In the genomic region with DNA sequence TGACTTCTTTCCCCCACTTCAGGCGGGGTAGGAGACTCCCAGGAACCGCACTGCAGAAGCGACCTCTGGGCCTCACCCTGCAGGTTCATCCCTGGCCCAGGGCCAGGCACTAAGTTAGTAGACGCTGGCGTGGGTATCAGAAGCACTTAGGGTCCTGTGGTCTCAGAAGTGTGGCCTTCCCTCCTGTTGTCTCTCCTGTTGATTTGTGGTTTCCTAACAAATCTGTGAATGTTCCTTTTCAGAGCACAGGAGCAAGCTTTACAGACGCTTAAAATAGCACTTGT, we compare ENCODE assay signal across 16 mouse cellular contexts. TPM values are rescaled to one million over a fixed set of nuclear protein-coding genes. Genes with fewer than 3 reads are reported as not detected.
DNase-seq lines count a peak whose midpoint lies in the region; ATAC-seq and TF ChIP-seq lines count a peak whose summit lies in the region.
"Had no signal": no experiment of that assay in that cellular context is flagged by ENCODE, and none has a peak within 500 bp of the region (broad histone marks: within the 10 kb centered on the region; RNA-seq: fewer than 3 reads in every experiment).

No protein-coding gene starts in this region.

- H3K9me3 ChIP-seq in neural tube, embryonic 12.5 days = no peaks in the 10 kb centered on the region
- no peaks in the 10 kb centered on the region for H3K9me3 ChIP-seq in forebrain, embryonic 15.5 days
- no peaks in the 10 kb centered on the region for H3K9me3 ChIP-seq in limb, embryonic 10.5 days (replicated peaks)
- no peaks in the 10 kb centered on the region for H3K9me3 ChIP-seq in neural tube, embryonic 15.5 days (replicated peaks)

- peaks cover 16% of the 10 kb centered on the region for H3K4me1 ChIP-seq in neural tube, embryonic 12.5 days
- peaks cover 58% of the 10 kb centered on the region for H3K4me1 ChIP-seq in forebrain, embryonic 15.5 days
- peaks cover 60% of the 10 kb centered on the region for H3K4me1 ChIP-seq in limb, embryonic 10.5 days
- H3K4me1 ChIP-seq in neural tube, embryonic 15.5 days = peaks cover 32% of the 10 kb centered on the region
- 0 out of 2 replicates have a peak, but pooled peaks cover 4% of the 10 kb centered on the region for H3K4me1 ChIP-seq in thymus, adult 2 months (replicated peaks; ENCODE audit: control insufficient read depth, insufficient read depth, low read length)

- TF ChIP-seq POLR2A in thymus, adult 2 months (IDR thresholded peaks at IDR 0.05; ENCODE audit: control insufficient read depth, extremely low read depth, insufficient read depth, low read length, poor library complexity) = no peak

- 1% methylated on average over 6 of the region's 6 CpGs for WGBS in neural tube, embryonic 12.5 days
- WGBS in forebrain, embryonic 15.5 days = 3% methylated on average over 6 of the region's 6 CpGs
- 0% methylated on average over 6 of the region's 6 CpGs for WGBS in limb, embryonic 10.5 days
- WGBS in neural tube, embryonic 15.5 days = under 1% methylated on average over 6 of the region's 6 CpGs
- 4% methylated on average over 6 of the region's 6 CpGs for WGBS in thymus, adult 2 months

- no peak for DNase-seq in neural tube, embryonic 10.5 days (ENCODE audit: extremely low spot score, low spot score)
- peak; percentile 61 for DNase-seq in limb, embryonic 10.5 days (ENCODE audit: low spot score)
- no peak for DNase-seq in thymus, adult 2 months
- DNase-seq in layer of hippocampus, postnatal 25 days (ENCODE audit: extremely low spot score in 1 of 2, low spot score in 1 of 2) = no peak
- DNase-seq: heart, adult 11 months; heart, postnatal 14 days; kidney, adult 2 months had no signal

- H3K27me3 ChIP-seq in neural tube, embryonic 12.5 days (replicated peaks) = peaks cover 100% of the 10 kb centered on the region
- H3K27me3 ChIP-seq in forebrain, embryonic 15.5 days = peaks cover 74% of the 10 kb centered on the region
- peaks cover 100% of the 10 kb centered on the region for H3K27me3 ChIP-seq in limb, embryonic 10.5 days (ENCODE audit: low read depth, poor library complexity, severe bottlenecking)
- peaks cover 94% of the 10 kb centered on the region for H3K27me3 ChIP-seq in neural tube, embryonic 15.5 days (replicated peaks)
- peaks cover 37% of the 10 kb centered on the region for H3K27me3 ChIP-seq in thymus, adult 2 months (ENCODE audit: control insufficient read depth, insufficient read depth, low read length)

- 0 out of 2 replicates have a peak overlapping the region, but pooled peaks have one; percentile 29 for H3K4me2 ChIP-seq in neural tube, embryonic 12.5 days (replicated peaks)
- peak overlapping the region; percentile 46 for H3K4me2 ChIP-seq in forebrain, embryonic 15.5 days (replicated peaks)
- no peak overlapping the region; the same call in 1 of the 2 replicates for H3K4me2 ChIP-seq in neural tube, embryonic 15.5 days
- H3K4me2 ChIP-seq: liver, embryonic 11.5 days had no signal

- no peak for TF ChIP-seq CTCF in thymus, adult 2 months (IDR thresholded peaks at IDR 0.05; ENCODE audit: borderline replicate concordance, control insufficient read depth, extremely low read depth, insufficient read depth, low read length, poor library complexity)

- H3K27ac ChIP-seq in neural tube, embryonic 12.5 days = no peak overlapping the region
- H3K27ac ChIP-seq in forebrain, embryonic 15.5 days (replicated peaks) = no peak overlapping the region
- no peak overlapping the region for H3K27ac ChIP-seq in limb, embryonic 10.5 days
- H3K27ac ChIP-seq in neural tube, embryonic 15.5 days (replicated peaks) = no peak overlapping the region
- H3K27ac ChIP-seq in thymus, adult 2 months (ENCODE audit: control insufficient read depth, insufficient read depth, low read length) = no peak overlapping the region

- H3K36me3 ChIP-seq in neural tube, embryonic 12.5 days = no peaks in the 10 kb centered on the region
- no peaks in the 10 kb centered on the region for H3K36me3 ChIP-seq in forebrain, embryonic 15.5 days
- H3K36me3 ChIP-seq in limb, embryonic 10.5 days = no peaks in the 10 kb centered on the region
- no peaks in the 10 kb centered on the region for H3K36me3 ChIP-seq in neural tube, embryonic 15.5 days
- H3K36me3 ChIP-seq in thymus, adult 2 months (ENCODE audit: control insufficient read depth, insufficient read depth, low read length) = no peaks in the 10 kb centered on the region

- H3K9ac ChIP-seq in neural tube, embryonic 12.5 days = no peak overlapping the region
- H3K9ac ChIP-seq in forebrain, embryonic 15.5 days (replicated peaks) = no peak overlapping the region
- H3K9ac ChIP-seq in neural tube, embryonic 15.5 days (replicated peaks) = no peak overlapping the region

- ATAC-seq in neural tube, embryonic 12.5 days (ENCODE audit: low FRiP score, low read depth) = no peak
- no peak for ATAC-seq in forebrain, embryonic 15.5 days (replicated peaks)
- ATAC-seq in neural tube, embryonic 15.5 days (ENCODE audit: low FRiP score) = no peak
- no peak for ATAC-seq in CD4-positive, CD25-positive, alpha-beta regulatory T cell, adult 4 months

- no peak overlapping the region for H3K4me3 ChIP-seq in neural tube, embryonic 12.5 days
- peak overlapping the region; percentile 39 for H3K4me3 ChIP-seq in forebrain, embryonic 15.5 days
- H3K4me3 ChIP-seq in limb, embryonic 10.5 days = no peak overlapping the region
- H3K4me3 ChIP-seq in neural tube, embryonic 15.5 days (replicated peaks) = peak overlapping the region; percentile 26
- no peak overlapping the region for H3K4me3 ChIP-seq in thymus, adult 2 months (ENCODE audit: control insufficient read depth, insufficient read depth, low read length)

RNA-seq across cellular contexts. Expression of a gene that starts 2.4 kb away (rescaled TPM):
- polyA plus RNA-seq in neural tube, embryonic 12.5 days (2016; fragmentation: Nextera tagmentation; extraction: Ambion mirVana) = 2.9 TPM in 2 replicates
- 7.1 and 8.6 TPM in 2 replicates for polyA plus RNA-seq in forebrain, embryonic 15.5 days (2015; fragmentation: Nextera tagmentation; extraction: Ambion mirVana)
- polyA plus RNA-seq in limb, embryonic 10.5 days (2016; fragmentation: Nextera tagmentation; extraction: Ambion mirVana) = 0.08 TPM in 1 of 2 replicates, not detected in the other
- polyA plus RNA-seq in neural tube, embryonic 15.5 days (2015; fragmentation: Nextera tagmentation; extraction: Ambion mirVana) = 8.5 and 9.9 TPM in 2 replicates
- polyA plus RNA-seq in thymus, adult 2 months (2012; rRNA removed) = 0.11 and 0.12 TPM in 2 replicates
- 10 to 100 TPM; 37.2 to 38.6 TPM for total RNA-seq in layer of hippocampus, postnatal 25 days (2021)
- not detected for polyA plus RNA-seq in CD4-positive, CD25-positive, alpha-beta regulatory T cell, adult 4 months (2017; shearing (Covaris generic))
- total RNA-seq: adrenal gland, adult 18-20 months; heart, postnatal 14 days had no signal
- polyA plus RNA-seq: liver, embryonic 11.5 days; lung, embryonic 16.5 days; stomach, embryonic 16.5 days; urinary bladder, adult 2 months had no signal

RNA-seq across cellular contexts. Expression of a gene that starts 41.9 kb away (rescaled TPM):
- 3.1 and 5.1 TPM in 2 replicates for polyA plus RNA-seq in neural tube, embryonic 12.5 days (2016; fragmentation: Nextera tagmentation; extraction: Ambion mirVana)
- polyA plus RNA-seq in forebrain, embryonic 15.5 days (2015; fragmentation: Nextera tagmentation; extraction: Ambion mirVana) = 29.6 and 33.4 TPM in 2 replicates
- polyA plus RNA-seq in limb, embryonic 10.5 days (2016; fragmentation: Nextera tagmentation; extraction: Ambion mirVana) = not detected in 2 replicates
- polyA plus RNA-seq in neural tube, embryonic 15.5 days (2015; fragmentation: Nextera tagmentation; extraction: Ambion mirVana) = 77.3 and 86.7 TPM in 2 replicates
- polyA plus RNA-seq in thymus, adult 2 months (2012; rRNA removed) = 0.51 and 0.66 TPM in 2 replicates
- total RNA-seq in layer of hippocampus, postnatal 25 days (2021) = 100 to 1,000 TPM; 160 to 181 TPM
- polyA plus RNA-seq in CD4-positive, CD25-positive, alpha-beta regulatory T cell, adult 4 months (2017; shearing (Covaris generic)) = not detected
- total RNA-seq: heart, postnatal 14 days had no signal
- polyA plus RNA-seq: liver, embryonic 11.5 days; lung, embryonic 16.5 days had no signal

Comparison
In these comparisons a context has a peak if more than half of its experiments do, and no peak if none do; other contexts are left out.
1. H3K4me3 ChIP-seq: peak in forebrain, embryonic 15.5 days (single experiment) and neural tube, embryonic 15.5 days (single experiment); none in neural tube, embryonic 12.5 days (single experiment), limb, embryonic 10.5 days (single experiment) and thymus, adult 2 months (single experiment).